Comparison of ENCODE assay signal across 7 mouse cellular contexts in genomic region chr7:128237593-128237926, GRCm38 (mm10). TPM values are rescaled to one million over a fixed set of nuclear protein-coding genes. Genes with fewer than 3 reads are reported as not detected.
DNase-seq lines count a peak whose midpoint lies in the region; ATAC-seq and TF ChIP-seq lines count a peak whose summit lies in the region.

No protein-coding gene starts in this region.

- TF ChIP-seq POLR2A in limb, embryonic 14.5 days (IDR thresholded peaks at IDR 0.05; ENCODE audit: borderline replicate concordance, extremely low read depth, insufficient read depth, insufficient read length): no peak

- DNase-seq in limb, embryonic 14.5 days (ENCODE audit: low spot score): no peak
- DNase-seq in Muller cell, postnatal 12 days (ENCODE audit: inconsistent ontology term): no peak
- DNase-seq in urinary bladder, postnatal 14 days (ENCODE audit: low spot score): no peak

- H3K4me2 ChIP-seq in forebrain, embryonic 12.5 days: peak overlapping the region; percentile 80
- peak overlapping the region; percentile 69 for H3K4me2 ChIP-seq in limb, embryonic 14.5 days (replicated peaks; ENCODE audit: low read depth, low read length, severe bottlenecking)
- peak overlapping the region; percentile 62 for H3K4me2 ChIP-seq in stomach, embryonic 15.5 days

- peak overlapping the region; percentile 95 for H3K27ac ChIP-seq in forebrain, embryonic 12.5 days
- peak overlapping the region; percentile 98 for H3K27ac ChIP-seq in limb, embryonic 14.5 days (replicated peaks; ENCODE audit: low read depth, low read length)
- H3K27ac ChIP-seq in stomach, embryonic 15.5 days: peak overlapping the region; percentile 99

- no peaks in the 10 kb centered on the region for H3K27me3 ChIP-seq in megakaryocyte, embryonic 14.5 days (replicated peaks)
- no peaks in the 10 kb centered on the region for H3K27me3 ChIP-seq in forebrain, embryonic 12.5 days
- no peaks in the 10 kb centered on the region for H3K27me3 ChIP-seq in limb, embryonic 14.5 days (ENCODE audit: control insufficient read depth, insufficient read depth, low read length)
- no peaks in the 10 kb centered on the region for H3K27me3 ChIP-seq in stomach, embryonic 15.5 days (replicated peaks)

- peaks cover 43% of the 10 kb centered on the region for H3K36me3 ChIP-seq in megakaryocyte, embryonic 14.5 days (replicated peaks; ENCODE audit: low read length)
- H3K36me3 ChIP-seq in forebrain, embryonic 12.5 days (replicated peaks): peaks cover 33% of the 10 kb centered on the region
- peaks cover 22% of the 10 kb centered on the region for H3K36me3 ChIP-seq in limb, embryonic 14.5 days (ENCODE audit: control insufficient read depth, insufficient read depth, low read length)
- H3K36me3 ChIP-seq in stomach, embryonic 15.5 days: peaks cover 24% of the 10 kb centered on the region

- peak overlapping the region; percentile 69 for H3K9ac ChIP-seq in forebrain, embryonic 12.5 days
- H3K9ac ChIP-seq in limb, embryonic 14.5 days (ENCODE audit: low read depth, low read length, severe bottlenecking): peak overlapping the region; percentile 84
- peak overlapping the region; percentile 35 for H3K9ac ChIP-seq in stomach, embryonic 15.5 days

- H3K9me3 ChIP-seq in megakaryocyte, embryonic 14.5 days: no peaks in the 10 kb centered on the region
- H3K9me3 ChIP-seq in forebrain, embryonic 12.5 days: no peaks in the 10 kb centered on the region
- no peaks in the 10 kb centered on the region for H3K9me3 ChIP-seq in limb, embryonic 14.5 days (ENCODE audit: control insufficient read depth, low read length)
- H3K9me3 ChIP-seq in stomach, embryonic 15.5 days: no peaks in the 10 kb centered on the region

- ATAC-seq in megakaryocyte, adult 5-6 weeks (ENCODE audit: poor library complexity, severe bottlenecking): no peak
- no peak; the same call in 1 of the 2 replicates for ATAC-seq in forebrain, embryonic 12.5 days (ENCODE audit: low FRiP score)
- ATAC-seq in limb, embryonic 14.5 days (ENCODE audit: low FRiP score, low read depth): no peak
- ATAC-seq in stomach, embryonic 15.5 days (ENCODE audit: insufficient read depth, low FRiP score, low read depth): no peak

- under 1% methylated on average over 25 of the region's 25 CpGs for WGBS in forebrain, embryonic 12.5 days
- under 1% methylated on average over 25 of the region's 25 CpGs for WGBS in limb, embryonic 14.5 days
- WGBS in stomach, embryonic 15.5 days: under 1% methylated on average over 25 of the region's 25 CpGs

- H3K4me1 ChIP-seq in megakaryocyte, embryonic 14.5 days: peaks cover 52% of the 10 kb centered on the region
- H3K4me1 ChIP-seq in forebrain, embryonic 12.5 days: peaks cover 18% of the 10 kb centered on the region
- peaks cover 13% of the 10 kb centered on the region for H3K4me1 ChIP-seq in limb, embryonic 14.5 days (ENCODE audit: control insufficient read depth, insufficient read depth, low read length)
- peaks cover 25% of the 10 kb centered on the region for H3K4me1 ChIP-seq in stomach, embryonic 15.5 days

- H3K4me3 ChIP-seq in megakaryocyte, embryonic 14.5 days (replicated peaks): peak overlapping the region; percentile 96
- H3K4me3 ChIP-seq in forebrain, embryonic 12.5 days (replicated peaks): peak overlapping the region; percentile 60
- H3K4me3 ChIP-seq in limb, embryonic 14.5 days (replicated peaks; ENCODE audit: low read length): peak overlapping the region; percentile 74
- H3K4me3 ChIP-seq in stomach, embryonic 15.5 days (replicated peaks): peak overlapping the region; percentile 68

RNA-seq across cellular contexts. Expression of gene 9130023H24Rik, which starts 0.3 kb away (rescaled TPM):
- 0.97 and 1.2 TPM in 2 replicates for polyA plus RNA-seq in megakaryocyte, embryonic 14.5 days (2012; ENCODE audit: insufficient read depth, low replicate concordance)
- 4.4 and 5.1 TPM in 2 replicates for total RNA-seq in megakaryocyte, adult 5-6 weeks (2015)
- total RNA-seq in megakaryocyte, adult 5-6 weeks (2017): 4.3 and 5.3 TPM in 2 replicates
- polyA plus RNA-seq in forebrain, embryonic 12.5 days (2016; fragmentation: Nextera tagmentation; extraction: Ambion mirVana): 11.7 and 12.0 TPM in 2 replicates
- 3.2 and 3.4 TPM in 2 replicates for polyA plus RNA-seq in limb, embryonic 14.5 days (2012; rRNA removed)
- polyA plus RNA-seq in limb, embryonic 14.5 days (2014; fragmentation: Nextera tagmentation; extraction: Ambion mirVana): 8.1 and 8.8 TPM in 2 replicates
- polyA plus RNA-seq in stomach, embryonic 15.5 days (2015; fragmentation: Nextera tagmentation; extraction: Ambion mirVana): 6.1 and 7.1 TPM in 2 replicates

RNA-seq across cellular contexts. Expression of gene Armc5, which starts 0.4 kb away (rescaled TPM):
- polyA plus RNA-seq in megakaryocyte, embryonic 14.5 days (2012; ENCODE audit: insufficient read depth, low replicate concordance): 23.8 and 36.6 TPM in 2 replicates
- 3.1 and 3.9 TPM in 2 replicates for total RNA-seq in megakaryocyte, adult 5-6 weeks (2015)
- 7.0 TPM in 2 replicates for total RNA-seq in megakaryocyte, adult 5-6 weeks (2017)
- polyA plus RNA-seq in forebrain, embryonic 12.5 days (2016; fragmentation: Nextera tagmentation; extraction: Ambion mirVana): 14.0 and 15.4 TPM in 2 replicates
- polyA plus RNA-seq in limb, embryonic 14.5 days (2012; rRNA removed): 21.2 and 31.9 TPM in 2 replicates
- 14.5 and 16.7 TPM in 2 replicates for polyA plus RNA-seq in limb, embryonic 14.5 days (2014; fragmentation: Nextera tagmentation; extraction: Ambion mirVana)
- 18.2 and 19.9 TPM in 2 replicates for polyA plus RNA-seq in stomach, embryonic 15.5 days (2015; fragmentation: Nextera tagmentation; extraction: Ambion mirVana)

RNA-seq across cellular contexts. Expression of gene Tgfb1i1, which starts 9.1 kb away (rescaled TPM):
- polyA plus RNA-seq in megakaryocyte, embryonic 14.5 days (2012; ENCODE audit: insufficient read depth, low replicate concordance): 12.9 TPM in 2 replicates
- 1.1 TPM in 1 of 2 replicates, not detected in the other for total RNA-seq in megakaryocyte, adult 5-6 weeks (2015)
- total RNA-seq in megakaryocyte, adult 5-6 weeks (2017): 0.07 TPM in 1 of 2 replicates, not detected in the other
- 24.0 and 27.7 TPM in 2 replicates for polyA plus RNA-seq in forebrain, embryonic 12.5 days (2016; fragmentation: Nextera tagmentation; extraction: Ambion mirVana)
- 46.0 and 55.5 TPM in 2 replicates for polyA plus RNA-seq in limb, embryonic 14.5 days (2012; rRNA removed)
- 51.2 and 55.4 TPM in 2 replicates for polyA plus RNA-seq in limb, embryonic 14.5 days (2014; fragmentation: Nextera tagmentation; extraction: Ambion mirVana)
- 184 and 204 TPM in 2 replicates for polyA plus RNA-seq in stomach, embryonic 15.5 days (2015; fragmentation: Nextera tagmentation; extraction: Ambion mirVana)

RNA-seq across cellular contexts. Expression of gene Slc5a2, which starts 27.9 kb away (rescaled TPM):
- polyA plus RNA-seq in megakaryocyte, embryonic 14.5 days (2012; ENCODE audit: insufficient read depth, low replicate concordance): not detected in 2 replicates
- 0.68 TPM in 1 of 2 replicates, not detected in the other for total RNA-seq in megakaryocyte, adult 5-6 weeks (2015)
- not detected in 2 replicates for total RNA-seq in megakaryocyte, adult 5-6 weeks (2017)
- polyA plus RNA-seq in forebrain, embryonic 12.5 days (2016; fragmentation: Nextera tagmentation; extraction: Ambion mirVana): not detected in 2 replicates
- polyA plus RNA-seq in limb, embryonic 14.5 days (2012; rRNA removed): 0.04 TPM in 1 of 2 replicates, not detected in the other
- polyA plus RNA-seq in limb, embryonic 14.5 days (2014; fragmentation: Nextera tagmentation; extraction: Ambion mirVana): not detected in 2 replicates
- polyA plus RNA-seq in stomach, embryonic 15.5 days (2015; fragmentation: Nextera tagmentation; extraction: Ambion mirVana): 0.57 and 1.1 TPM in 2 replicates

RNA-seq across cellular contexts. Expression of gene Cox6a2, which starts 31.4 kb away (rescaled TPM):
- polyA plus RNA-seq in megakaryocyte, embryonic 14.5 days (2012; ENCODE audit: insufficient read depth, low replicate concordance): 7.2 TPM in 1 of 2 replicates, not detected in the other
- total RNA-seq in megakaryocyte, adult 5-6 weeks (2015): 1.3 and 6.9 TPM in 2 replicates
- 2.9 and 5.4 TPM in 2 replicates for total RNA-seq in megakaryocyte, adult 5-6 weeks (2017)
- polyA plus RNA-seq in forebrain, embryonic 12.5 days (2016; fragmentation: Nextera tagmentation; extraction: Ambion mirVana): 0.29 TPM in 1 of 2 replicates, not detected in the other
- 53.8 and 80.3 TPM in 2 replicates for polyA plus RNA-seq in limb, embryonic 14.5 days (2012; rRNA removed)
- 40.2 and 70.8 TPM in 2 replicates for polyA plus RNA-seq in limb, embryonic 14.5 days (2014; fragmentation: Nextera tagmentation; extraction: Ambion mirVana)
- polyA plus RNA-seq in stomach, embryonic 15.5 days (2015; fragmentation: Nextera tagmentation; extraction: Ambion mirVana): 1.0 and 2.4 TPM in 2 replicates
